Mouse (Mus musculus): ENCODE data around the gene Gm13276.
A peak's percentile ranks its signal among the peaks of the same experiment; 100 is the strongest.
"Not testable (repeated sequence)": the region's sequence is repeated elsewhere in the genome, so short reads cannot be mapped to it uniquely, and the experiment has no call there.

The Gm13276 gene

GRCm38 (mm10) chr4:88785409-88785808 is at the start of gene Gm13276:
Gene Gm13276, plus strand, starts transcription at chr4:88785709.
- DNase-seq (ENCODE audit: low spot score), result not testable (repeated sequence)

- peak; percentile 59 for DNase-seq (ENCODE audit: low spot score)
Measured at GRCm38 (mm10) chr4:88738480-88738879, 47.0 kb upstream of the Gm13276 start.

- no peak for DNase-seq (ENCODE audit: low spot score)
Measured at GRCm38 (mm10) chr4:88739036-88739435, 46.5 kb upstream of the Gm13276 start.

- no peak for DNase-seq (ENCODE audit: low spot score)
Measured at GRCm38 (mm10) chr4:88741426-88741825, 44.1 kb upstream of the Gm13276 start.

GRCm38 (mm10) chr4:88742771-88743371 is 42.6 kb upstream of the Gm13276 start:
- DNase-seq (ENCODE audit: low spot score), result no peak

- no peak for DNase-seq (ENCODE audit: low spot score)
Measured at GRCm38 (mm10) chr4:88744207-88744606, 41.3 kb upstream of the Gm13276 start.

- DNase-seq (ENCODE audit: low spot score), result no peak
Measured at GRCm38 (mm10) chr4:88749926-88750325, 35.6 kb upstream of the Gm13276 start.

- not testable (repeated sequence) for DNase-seq (ENCODE audit: low spot score)
Measured at GRCm38 (mm10) chr4:88754818-88755340, 30.6 kb upstream of the Gm13276 start, which contains the start of gene Gm13271. Gene Gm13271, plus strand, starts transcription at chr4:88754868.

GRCm38 (mm10) chr4:88756581-88757513 is 28.7 kb upstream of the Gm13276 start:
- not testable (repeated sequence) for DNase-seq (ENCODE audit: low spot score)

- DNase-seq (ENCODE audit: low spot score), result not testable (repeated sequence)
Measured at GRCm38 (mm10) chr4:88757628-88758031, 27.9 kb upstream of the Gm13276 start.

GRCm38 (mm10) chr4:88758751-88759150 is 26.8 kb upstream of the Gm13276 start:
- not testable (repeated sequence) for DNase-seq (ENCODE audit: low spot score)

GRCm38 (mm10) chr4:88759610-88760268 is 25.8 kb upstream of the Gm13276 start, which contains the start of gene Gm13283:
Gene Gm13283, plus strand, starts transcription at chr4:88760119.
- not testable (repeated sequence) for DNase-seq (ENCODE audit: low spot score)

- DNase-seq (ENCODE audit: low spot score), result not testable (repeated sequence)
Measured at GRCm38 (mm10) chr4:88760431-88760830, 25.1 kb upstream of the Gm13276 start.

GRCm38 (mm10) chr4:88761776-88762175 is 23.7 kb upstream of the Gm13276 start:
- not testable (repeated sequence) for DNase-seq (ENCODE audit: low spot score)

- not testable (repeated sequence) for DNase-seq (ENCODE audit: low spot score)
Measured at GRCm38 (mm10) chr4:88762341-88762740, 23.2 kb upstream of the Gm13276 start.

GRCm38 (mm10) chr4:88763384-88764018 is 22.0 kb upstream of the Gm13276 start:
- not testable (repeated sequence) for DNase-seq (ENCODE audit: low spot score)

- DNase-seq (ENCODE audit: low spot score), result not testable (repeated sequence)
Measured at GRCm38 (mm10) chr4:88773534-88773933, 12.0 kb upstream of the Gm13276 start, which contains the start of gene Gm13290. Gene Gm13290, plus strand, starts transcription at chr4:88773834.

GRCm38 (mm10) chr4:88776622-88777021 is 8.9 kb upstream of the Gm13276 start, which contains the start of gene Gm13289:
Gene Gm13289, plus strand, starts transcription at chr4:88776922.
- not testable (repeated sequence) for DNase-seq (ENCODE audit: low spot score)

GRCm38 (mm10) chr4:88779550-88779949 is 6.0 kb upstream of the Gm13276 start, which contains the start of gene Gm13272:
Gene Gm13272, plus strand, starts transcription at chr4:88779850.
- not testable (repeated sequence) for DNase-seq (ENCODE audit: low spot score)

- DNase-seq (ENCODE audit: low spot score), result not testable (repeated sequence)
Measured at GRCm38 (mm10) chr4:88780320-88780719, 5.2 kb upstream of the Gm13276 start.

- DNase-seq (ENCODE audit: low spot score), result not testable (repeated sequence)
Measured at GRCm38 (mm10) chr4:88781831-88782230, 3.7 kb upstream of the Gm13276 start, which contains the start of gene Ifnz. Gene Ifnz, plus strand, starts transcription at chr4:88782131.

Data from c-Kit-positive CD71-positive TER-119-positive erythroid progenitor cells, embryonic 14.5 days (primary cell).